Mouse (Mus musculus) hindbrain, postnatal 0 days (tissue): ENCODE data around the gene Lrrc49. TPM values are rescaled to one million over a fixed set of nuclear protein-coding genes. Genes with fewer than 3 reads are reported as not detected.

Experiments used
- ATAC-seq: fragments of 200-750 bp; cut with Nextera tagmentation; 2 replicates; pipeline ENCODE4 v1.8.0; 2017; ENCODE audit warnings: mild to moderate bottlenecking, moderate TSS enrichment, moderate library complexity
- DNase-seq: peaks from one replicate; pipeline ENCODE4 v3.0.0-alpha.2; 2015; ENCODE audit warnings: low spot score
- H3K27ac ChIP-seq: fragments of 300-500 bp; sonication (generic); 2 replicates; pipeline ENCODE4 v1.5.1; 2014; ENCODE audit warnings: mild to moderate bottlenecking
- H3K27me3 ChIP-seq: fragments of 300-500 bp; sonication (generic); 2 replicates; pipeline ENCODE4 v1.6.1; 2014; ENCODE audit warnings: low read length, mixed read lengths; ENCODE audit not compliant: insufficient read depth
- H3K36me3 ChIP-seq: fragments of 300-500 bp; sonication (generic); 2 replicates; pipeline ENCODE4 v1.6.1; 2014; ENCODE audit warnings: low read length, mixed read lengths; ENCODE audit not compliant: insufficient read depth
- H3K4me1 ChIP-seq: fragments of 300-500 bp; sonication (generic); 2 replicates; pipeline ENCODE4 v1.6.1; 2014; ENCODE audit warnings: antibody characterized with exemption, low read length, mixed read lengths; ENCODE audit not compliant: insufficient read depth
- H3K4me2 ChIP-seq: fragments of 300-500 bp; sonication (generic); 2 replicates; pipeline ENCODE4 v1.6.1; 2014; ENCODE audit warnings: low read depth, mild to moderate bottlenecking, low read length, moderate library complexity, mixed read lengths
- H3K4me3 ChIP-seq: fragments of 300-500 bp; sonication (generic); 2 replicates; pipeline ENCODE4 v1.5.1; 2014; ENCODE audit warnings: low read length
- H3K9ac ChIP-seq: fragments of 300-500 bp; sonication (generic); replicated peaks from 2 replicates; pipeline ENCODE4 v1.6.1; 2014; ENCODE audit warnings: mild to moderate bottlenecking, low read length, moderate library complexity, mixed read lengths
- H3K9me3 ChIP-seq: fragments of 300-500 bp; sonication (generic); 2 replicates; pipeline ENCODE4 v1.6.1; 2016; ENCODE audit warnings: low read length, mixed read lengths
- CTCF ChIP-seq: IDR thresholded peaks from 2 replicates; pipeline ENCODE4 v1.5.1; 2016; ENCODE audit warnings: antibody characterized with exemption, control low read depth, low read depth
- WGBS: fragments of 180-500 bp; shearing (Covaris S2); extraction: QIAGEN DNeasy Blood & Tissue Kit; methylation state at CpG from one replicate; pipeline ENCODE4 v1.1.7; 2014; 5-methylcytosine and 5-hydroxymethylcytosine counted together
- polyA plus RNA-seq: library from polyadenylated mRNA; unstranded; fragments of >200 nt; fragmentation: Nextera tagmentation; extraction: Ambion mirVana; gene quantifications from 2 replicates; pipeline ENCODE4 v1.2.1, GENCODE M21; 2015
- total RNA-seq: library from RNA; depleted of rRNA; stranded (reverse); fragments of >200 nt; gene quantifications from 2 replicates; pipeline ENCODE4 v1.2.3, GENCODE M21; 2014

Gene Lrrc49
- total and polyA plus RNA-seq, 2 experiments from 2014 or later: 48.6 to 71.1 TPM

DNA sequence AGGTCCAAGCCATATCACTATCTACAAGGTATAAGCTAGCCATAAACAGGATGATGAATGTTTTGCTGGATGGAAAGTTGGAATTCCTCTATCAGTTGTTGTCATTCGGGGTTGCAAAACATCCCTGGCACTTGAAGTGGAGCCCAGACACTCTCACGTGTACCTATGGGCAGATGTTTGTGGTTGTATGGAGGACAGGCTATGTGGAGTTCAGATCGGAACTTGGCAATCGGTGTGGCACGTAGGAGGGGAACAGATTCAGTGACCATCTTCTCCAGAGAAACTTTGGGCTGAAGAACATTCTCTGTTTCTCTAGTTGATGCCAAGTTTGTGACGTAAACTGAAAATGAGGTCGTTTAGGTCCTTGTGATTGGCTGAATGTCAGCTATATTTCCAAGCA, 114.9 kb downstream of the Lrrc49 start:
- Histone ChIP-seq H3K4me1 (no peaks in the 10 kb centered on the region), H3K9me3 (no peaks in the 10 kb centered on the region), H3K36me3 (no peaks in the 10 kb centered on the region), H3K27me3 (no peaks in the 10 kb centered on the region), H3K27ac (no peak overlapping the region), H3K4me2 (no peak overlapping the region), H3K4me3 (no peak overlapping the region), H3K9ac (no peak overlapping the region)
- ATAC-seq: no peak
- DNase-seq: no peak
- 94% methylated on average over 7 of the region's 7 CpGs for WGBS
- TF ChIP-seq CTCF: no peak

DNA sequence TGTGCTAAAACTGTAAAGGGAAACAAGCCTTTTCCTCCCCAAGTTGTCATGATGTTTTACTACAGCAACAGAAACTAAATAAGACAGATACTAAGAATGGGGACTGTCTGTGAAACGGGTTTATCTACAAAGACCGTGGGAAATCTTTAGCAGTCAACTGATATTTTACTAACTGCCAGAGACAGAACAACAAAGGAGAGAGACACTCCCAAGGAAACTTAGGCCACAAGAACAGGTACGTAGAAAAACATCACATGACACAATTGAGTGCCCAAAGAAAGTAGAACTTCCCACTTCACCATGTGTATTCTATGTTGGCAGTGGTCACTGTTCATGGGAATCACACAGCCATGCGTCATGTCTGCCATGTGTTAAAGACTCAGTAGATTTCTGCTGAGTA, 116.2 kb downstream of the Lrrc49 start:
- DNase-seq: no peak
- no peak overlapping the region for H3K27ac ChIP-seq
- H3K27me3 ChIP-seq: no peaks in the 10 kb centered on the region
- no peak for TF ChIP-seq CTCF
- H3K4me2 ChIP-seq: no peak overlapping the region
- no peaks in the 10 kb centered on the region for H3K4me1 ChIP-seq
- H3K9me3 ChIP-seq: no peaks in the 10 kb centered on the region
- H3K4me3 ChIP-seq: no peak overlapping the region
- no peak overlapping the region for H3K9ac ChIP-seq
- no peaks in the 10 kb centered on the region for H3K36me3 ChIP-seq
- no peak for ATAC-seq
- 93% methylated on average over 4 of the region's 4 CpGs for WGBS

DNA sequence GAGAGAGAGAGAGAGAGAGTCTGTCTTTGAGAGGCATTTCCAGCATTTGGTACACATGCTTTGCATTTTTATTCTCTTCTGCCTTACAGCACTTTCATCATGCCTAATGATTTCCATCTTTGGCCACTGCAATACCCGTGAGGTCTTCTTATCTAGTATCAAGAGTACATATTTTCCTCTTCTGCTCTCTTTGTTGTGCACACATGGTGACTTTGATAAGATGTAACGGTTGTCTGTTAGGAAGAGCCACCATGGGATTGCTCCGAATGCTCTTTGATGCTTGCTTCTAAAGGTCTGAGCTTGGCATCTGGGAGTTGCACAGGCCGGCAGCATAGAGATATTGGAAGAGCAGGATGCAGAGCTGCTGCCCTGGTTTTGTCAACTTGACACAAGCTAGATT, 116.9 kb downstream of the Lrrc49 start:
- Histone ChIP-seq H3K4me3 (no peak overlapping the region), H3K36me3 (no peaks in the 10 kb centered on the region), H3K4me2 (no peak overlapping the region), H3K27ac (no peak overlapping the region), H3K4me1 (no peaks in the 10 kb centered on the region), H3K27me3 (no peaks in the 10 kb centered on the region), H3K9ac (no peak overlapping the region), H3K9me3 (no peaks in the 10 kb centered on the region)
- no peak for TF ChIP-seq CTCF
- 83% methylated on average over 4 of the region's 4 CpGs for WGBS
- DNase-seq (no peak), ATAC-seq (no peak)

DNA sequence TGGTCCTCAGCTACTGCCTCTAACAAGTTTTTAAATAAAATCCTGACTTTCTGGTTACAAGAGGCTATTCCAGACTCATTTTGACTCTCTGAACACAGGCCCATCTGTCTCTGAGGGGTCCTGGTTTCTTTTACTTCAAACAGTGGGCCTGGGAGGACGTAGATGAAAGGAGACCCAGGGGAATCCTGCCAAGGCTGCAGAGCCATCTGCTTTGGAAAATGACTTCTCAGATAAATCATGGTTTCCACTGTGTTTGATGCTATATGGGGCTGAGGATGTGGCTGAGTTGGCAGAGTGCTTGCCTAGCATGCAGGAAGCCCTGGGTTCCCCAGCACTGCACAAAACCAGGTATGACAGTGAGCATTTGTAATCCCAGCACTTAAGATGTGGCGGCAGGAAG, 118.6 kb downstream of the Lrrc49 start:
- H3K27me3 ChIP-seq: no peaks in the 10 kb centered on the region
- WGBS: 56% methylated on average over 2 of the region's 2 CpGs
- H3K27ac ChIP-seq: no peak overlapping the region
- H3K36me3 ChIP-seq: no peaks in the 10 kb centered on the region
- H3K4me1 ChIP-seq: no peaks in the 10 kb centered on the region
- H3K9me3 ChIP-seq: no peaks in the 10 kb centered on the region
- DNase-seq: no peak
- no peak for TF ChIP-seq CTCF
- H3K4me3 ChIP-seq: no peak overlapping the region
- no peak overlapping the region for H3K4me2 ChIP-seq
- no peak for ATAC-seq
- no peak overlapping the region for H3K9ac ChIP-seq

DNA sequence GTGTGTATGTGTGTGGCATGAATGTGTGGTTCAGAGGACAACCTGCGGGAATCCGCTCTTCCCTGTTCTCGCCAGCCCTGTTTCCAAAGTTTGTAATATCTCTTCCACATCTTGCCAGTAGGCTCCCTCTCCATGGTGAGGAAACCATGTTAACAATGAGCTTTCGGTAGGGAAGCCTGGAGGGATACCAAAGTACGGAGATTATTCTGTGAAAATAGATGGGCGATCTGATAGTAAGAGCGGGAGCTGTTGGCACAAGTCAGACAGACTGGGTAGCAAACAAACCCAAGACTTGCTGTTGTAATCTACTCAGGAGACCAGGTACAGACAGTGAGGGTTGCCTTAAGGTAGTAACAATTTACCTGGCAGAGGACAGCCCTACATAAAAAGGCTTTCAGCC, 124.1 kb downstream of the Lrrc49 start:
- TF ChIP-seq CTCF: no peak
- no peaks in the 10 kb centered on the region for H3K36me3 ChIP-seq
- DNase-seq: no peak
- H3K9me3 ChIP-seq: no peaks in the 10 kb centered on the region
- no peak overlapping the region for H3K9ac ChIP-seq
- no peak overlapping the region for H3K4me3 ChIP-seq
- H3K4me2 ChIP-seq: no peak overlapping the region
- H3K27ac ChIP-seq: no peak overlapping the region
- H3K27me3 ChIP-seq: no peaks in the 10 kb centered on the region
- ATAC-seq: no peak
- 83% methylated on average over 7 of the region's 7 CpGs for WGBS
- H3K4me1 ChIP-seq: peaks cover 5% of the 10 kb centered on the region; the same call in 1 of the 2 replicates

DNA sequence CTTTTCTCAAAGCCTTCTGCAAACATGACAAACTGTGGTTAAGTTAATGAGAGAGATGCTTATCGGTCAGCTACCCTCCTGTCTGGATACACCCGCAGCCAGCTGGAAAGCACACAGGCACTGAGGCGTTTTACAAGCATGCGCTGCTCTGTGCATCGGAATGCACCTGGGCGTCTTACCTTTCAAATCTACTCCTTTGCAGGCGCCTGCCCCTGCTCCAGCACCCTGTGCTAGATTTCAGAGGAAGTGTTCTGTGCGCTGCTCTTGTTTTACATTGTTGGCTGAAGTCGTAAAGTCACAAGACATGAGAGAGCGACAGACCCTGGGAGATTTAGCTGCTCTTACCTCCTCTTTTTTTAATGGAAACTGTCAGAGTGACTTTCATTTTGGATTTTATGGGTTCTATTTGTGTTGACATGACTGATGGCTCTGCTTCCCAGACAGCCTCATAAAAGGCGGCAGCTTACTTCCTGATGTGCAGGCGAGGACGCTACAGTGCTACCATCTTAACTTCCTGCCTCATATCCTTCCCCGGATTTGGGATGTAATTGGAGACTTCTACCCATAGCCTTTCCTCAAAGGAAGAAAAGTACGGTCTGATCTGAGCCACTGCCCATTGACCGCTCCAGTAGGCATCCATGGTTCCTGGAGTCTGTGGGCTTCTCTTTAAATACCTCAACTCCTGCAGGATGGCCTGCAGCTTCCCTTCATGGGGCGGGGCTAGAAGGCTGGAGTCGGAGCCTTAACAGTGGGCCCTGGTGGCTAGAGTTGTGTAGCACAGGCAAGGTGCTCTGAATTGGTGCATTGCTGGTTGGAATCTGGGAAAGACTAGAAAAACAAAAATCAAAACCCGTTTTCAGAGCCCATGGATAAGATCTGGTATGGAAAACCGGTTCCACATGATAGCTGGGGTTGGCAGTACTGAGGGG, 125.3 kb downstream of the Lrrc49 start:
- DNase-seq: peak; percentile 18
- WGBS: 74% methylated on average over 20 of the region's 20 CpGs
- H3K4me2 ChIP-seq: no peak overlapping the region
- no peaks in the 10 kb centered on the region for H3K9me3 ChIP-seq
- H3K27ac ChIP-seq: no peak overlapping the region
- no peak overlapping the region for H3K9ac ChIP-seq
- no peaks in the 10 kb centered on the region for H3K36me3 ChIP-seq
- H3K4me1 ChIP-seq: peaks cover 5% of the 10 kb centered on the region; the same call in 1 of the 2 replicates
- no peak for ATAC-seq
- no peaks in the 10 kb centered on the region for H3K27me3 ChIP-seq
- H3K4me3 ChIP-seq: no peak overlapping the region
- peak; percentile 52; the same call in 1 of the 2 replicates for TF ChIP-seq CTCF

DNA sequence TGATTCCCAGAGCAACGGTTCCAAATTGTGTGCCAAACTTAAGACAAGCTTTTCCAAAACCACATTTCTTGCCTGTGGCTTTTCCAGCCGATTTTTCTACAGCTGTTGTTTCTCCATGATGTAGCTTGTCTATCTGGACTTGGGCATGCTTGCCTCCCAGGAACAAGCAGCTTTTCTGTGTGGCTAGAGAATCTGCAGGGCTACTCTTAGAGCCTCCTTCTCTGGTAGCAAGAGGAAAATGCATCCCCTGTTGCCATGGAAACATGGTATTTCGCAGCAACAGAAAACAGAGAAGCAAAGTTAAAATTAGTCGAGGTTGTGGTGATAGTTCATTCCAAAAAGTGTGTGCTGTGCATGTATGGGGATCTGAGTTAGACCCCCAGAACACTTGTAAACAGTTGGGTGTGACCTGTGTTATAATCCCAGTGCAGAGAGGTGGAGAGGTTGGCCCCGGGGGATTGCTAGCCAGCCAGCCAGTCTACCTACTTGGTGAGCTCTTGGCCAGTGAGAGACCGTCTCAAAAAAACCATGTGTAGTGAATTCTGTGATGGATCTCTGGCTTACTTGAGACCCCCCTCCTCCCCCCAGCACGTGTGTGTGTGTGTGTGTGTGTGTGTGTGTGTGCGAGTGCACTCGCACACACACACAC, 126.2 kb downstream of the Lrrc49 start:
- Histone ChIP-seq H3K36me3 (no peaks in the 10 kb centered on the region), H3K4me1 (peaks cover 5% of the 10 kb centered on the region; the same call in 1 of the 2 replicates), H3K4me3 (no peak overlapping the region), H3K4me2 (no peak overlapping the region), H3K27me3 (no peaks in the 10 kb centered on the region), H3K9ac (no peak overlapping the region), H3K27ac (no peak overlapping the region), H3K9me3 (no peaks in the 10 kb centered on the region)
- peak; percentile 69 for DNase-seq
- no peak for ATAC-seq
- TF ChIP-seq CTCF: no peak
- 47% methylated on average over 9 of the region's 9 CpGs for WGBS
